Mouse (Mus musculus) kidney, postnatal 0 days (tissue): Measurements from ENCODE around the gene Bank1. TPM values are rescaled to one million over a fixed set of nuclear protein-coding genes. Genes with fewer than 3 reads are reported as not detected.

Experiments
- ATAC-seq: fragments of 200-750 bp; cut with Nextera tagmentation; replicated peaks from 2 replicates; pipeline ENCODE4 v1.8.0; 2017; ENCODE audit warnings: low read depth, moderate number of reproducible peaks, moderate TSS enrichment, moderate library complexity; ENCODE audit not compliant: low FRiP score
- DNase-seq: peaks from one replicate; pipeline ENCODE4 v3.0.0-alpha.2; 2016; ENCODE audit warnings: low spot score
- H3K27ac ChIP-seq: fragments of 300-500 bp; sonication (generic); 2 replicates; pipeline ENCODE4 v1.5.1; 2014; ENCODE audit warnings: mild to moderate bottlenecking
- H3K27me3 ChIP-seq: fragments of 300-500 bp; sonication (generic); 2 replicates; pipeline ENCODE4 v1.6.1; 2014; ENCODE audit warnings: low read length, mixed read lengths; ENCODE audit not compliant: insufficient read depth
- H3K36me3 ChIP-seq: fragments of 300-500 bp; sonication (generic); 2 replicates; pipeline ENCODE4 v1.6.1; 2014; ENCODE audit warnings: low read length, mixed read lengths; ENCODE audit not compliant: insufficient read depth
- H3K4me1 ChIP-seq: fragments of 300-500 bp; sonication (generic); replicated peaks from 2 replicates; pipeline ENCODE4 v1.6.1; 2014; ENCODE audit warnings: antibody characterized with exemption, low read length, mixed read lengths; ENCODE audit not compliant: insufficient read depth
- H3K4me2 ChIP-seq: fragments of 300-500 bp; sonication (generic); 2 replicates; pipeline ENCODE4 v1.6.1; 2014; ENCODE audit warnings: mild to moderate bottlenecking, low read length, moderate library complexity, mixed read lengths
- H3K4me3 ChIP-seq: fragments of 300-500 bp; sonication (generic); replicated peaks from 2 replicates; pipeline ENCODE4 v1.5.1; 2014; ENCODE audit warnings: low read depth, low read length
- H3K9ac ChIP-seq: fragments of 300-500 bp; sonication (generic); 2 replicates; pipeline ENCODE4 v1.6.1; 2014; ENCODE audit warnings: low read depth, low read length
- H3K9me3 ChIP-seq: fragments of 300-500 bp; sonication (generic); replicated peaks from 2 replicates; pipeline ENCODE4 v1.6.1; 2016; ENCODE audit warnings: low read length, inconsistent platforms, mixed read lengths
- CTCF ChIP-seq: IDR thresholded peaks from 2 replicates; pipeline ENCODE4 v1.5.1; 2016; ENCODE audit warnings: antibody characterized with exemption, low read depth, mild to moderate bottlenecking, moderate library complexity
- WGBS: fragments of 180-500 bp; shearing (Covaris S2); extraction: QIAGEN DNeasy Blood & Tissue Kit; methylation state at CpG from one replicate; pipeline ENCODE4 v1.1.7; 2014; 5-methylcytosine and 5-hydroxymethylcytosine counted together
- polyA plus RNA-seq: library from polyadenylated mRNA; unstranded; fragments of >200 nt; fragmentation: Nextera tagmentation; extraction: Ambion mirVana; gene quantifications from 2 replicates; pipeline ENCODE4 v1.2.1, GENCODE M21; 2015

The Bank1 gene
- polyA plus RNA-seq, 1 experiment from 2014 or later = 0.75 TPM

DNA sequence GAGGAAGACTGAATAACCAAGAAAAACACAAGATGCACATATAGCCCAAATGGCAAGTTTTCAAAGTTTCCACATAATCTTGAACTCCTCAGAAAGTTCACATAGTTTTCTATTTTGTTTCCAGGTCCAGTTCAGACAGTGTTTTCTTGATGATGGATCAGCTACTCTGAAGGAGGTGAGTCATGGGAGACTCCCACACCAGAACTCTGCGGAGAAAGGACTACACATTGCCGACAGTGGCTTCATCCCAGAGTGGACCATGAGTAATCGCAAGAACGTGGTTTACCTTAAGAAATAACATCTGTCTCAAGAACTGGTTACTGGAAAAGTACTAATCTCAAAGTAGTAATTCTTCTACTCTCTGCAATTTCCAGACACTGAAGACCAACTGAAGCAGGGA, 159.2 kb downstream of the Bank1 start:
- Histone ChIP-seq H3K27ac (no peak overlapping the region), H3K4me2 (no peak overlapping the region), H3K4me3 (no peak overlapping the region), H3K9ac (no peak overlapping the region), H3K4me1 (no peaks in the 10 kb centered on the region), H3K36me3 (no peaks in the 10 kb centered on the region), H3K9me3 (no peaks in the 10 kb centered on the region), H3K27me3 (no peaks in the 10 kb centered on the region)
- ATAC-seq = no peak
- 50% methylated on average over 4 of the region's 4 CpGs for WGBS
- DNase-seq = peak; percentile 7
- no peak for TF ChIP-seq CTCF

DNA sequence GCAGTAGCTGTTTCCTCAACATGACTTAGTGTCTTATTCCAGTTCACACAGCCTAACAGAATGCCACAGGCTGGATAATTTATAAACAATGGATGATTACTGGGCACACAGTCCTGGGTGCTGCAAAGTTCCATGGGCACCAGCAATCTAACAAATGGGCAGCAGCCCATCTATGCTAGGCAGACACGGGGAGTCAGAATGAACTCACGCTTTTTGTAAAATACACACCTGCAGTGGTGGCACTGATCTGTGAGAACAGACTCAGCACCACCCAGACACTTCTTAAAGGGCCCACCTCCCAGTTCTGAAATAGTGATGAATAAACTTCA, 159.9 kb downstream of the Bank1 start:
- WGBS = 84% methylated on average over 2 of the region's 2 CpGs

DNA sequence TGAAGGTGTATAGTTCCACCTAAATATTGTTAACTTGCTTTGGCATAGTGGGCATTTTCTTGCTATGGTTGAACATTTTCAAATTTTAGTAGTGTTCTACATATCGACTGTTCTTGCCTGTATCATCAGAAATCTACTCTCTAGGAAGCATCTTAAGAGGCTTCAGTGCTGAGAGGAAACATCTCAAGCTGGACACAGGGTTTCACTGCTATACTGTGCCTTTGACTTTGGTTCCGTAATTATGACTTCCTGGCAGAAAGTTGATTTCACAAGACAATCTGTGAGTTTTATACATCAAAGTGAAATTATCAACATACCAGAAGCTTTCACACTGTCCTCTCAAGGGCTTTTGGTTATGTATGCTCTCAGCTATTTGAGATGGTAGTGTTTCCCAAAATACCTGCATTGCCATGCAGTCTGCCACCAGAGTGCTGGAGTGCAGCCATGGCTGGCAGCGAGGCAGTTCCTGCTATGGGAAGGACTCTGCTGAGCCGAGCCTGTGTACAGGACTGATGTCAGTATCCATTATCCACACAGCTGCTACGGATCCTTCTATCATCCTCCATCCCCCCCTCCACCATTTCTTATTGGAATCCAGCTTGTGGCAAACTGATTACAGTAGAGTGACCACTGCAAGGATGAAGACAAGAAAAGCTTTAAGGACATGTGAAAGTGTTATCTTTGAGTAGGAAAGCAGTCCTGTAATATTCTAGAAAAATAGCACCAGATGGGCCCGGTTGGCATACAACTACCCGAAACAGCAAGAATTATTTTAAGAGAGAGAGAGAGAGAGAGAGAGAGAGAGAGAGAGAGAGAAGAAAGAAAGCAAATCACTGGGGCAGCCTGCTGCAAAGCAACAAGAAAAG, 160.5 kb downstream of the Bank1 start:
- ATAC-seq (no peak), DNase-seq (no peak)
- Histone ChIP-seq H3K9me3 (no peaks in the 10 kb centered on the region), H3K27me3 (no peaks in the 10 kb centered on the region), H3K4me1 (no peaks in the 10 kb centered on the region), H3K4me3 (no peak overlapping the region), H3K27ac (no peak overlapping the region), H3K9ac (no peak overlapping the region), H3K36me3 (no peaks in the 10 kb centered on the region), H3K4me2 (no peak overlapping the region)
- no peak for TF ChIP-seq CTCF
- WGBS = 87% methylated on average over 7 of the region's 7 CpGs

More for the DNA sequence above, 159.9 kb downstream of the Bank1 start:
- Histone ChIP-seq H3K9me3 (no peaks in the 10 kb centered on the region), H3K9ac (no peak overlapping the region), H3K36me3 (no peaks in the 10 kb centered on the region), H3K4me2 (no peak overlapping the region), H3K27ac (no peak overlapping the region), H3K4me1 (no peaks in the 10 kb centered on the region), H3K27me3 (no peaks in the 10 kb centered on the region), H3K4me3 (no peak overlapping the region)
- ATAC-seq = no peak
- TF ChIP-seq CTCF = no peak
- no peak for DNase-seq

DNA sequence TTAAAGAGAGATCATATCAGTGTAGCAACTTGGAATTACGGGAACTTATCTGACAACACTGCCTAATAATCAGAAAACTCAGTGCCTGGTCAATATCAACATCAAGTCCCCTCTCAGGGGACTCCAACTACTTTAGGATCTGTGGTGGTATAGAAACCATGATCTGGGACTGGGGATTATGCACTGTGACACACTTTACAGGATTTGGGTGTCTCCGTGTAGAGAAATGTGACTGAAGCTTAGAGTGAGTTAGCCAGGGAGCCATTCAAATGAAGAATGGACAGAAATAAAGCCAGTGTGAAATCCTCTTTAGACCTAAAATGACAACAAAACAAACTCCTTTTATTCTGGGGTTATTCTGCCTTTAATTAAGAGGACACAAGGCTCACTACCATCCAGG, 167.8 kb downstream of the Bank1 start:
- no peak overlapping the region for H3K27ac ChIP-seq
- no peak for DNase-seq
- no peak for TF ChIP-seq CTCF
- no peak overlapping the region for H3K9ac ChIP-seq
- 81% methylated on average over 2 of the region's 2 CpGs for WGBS
- H3K36me3 ChIP-seq = no peaks in the 10 kb centered on the region
- H3K4me1 ChIP-seq = no peaks in the 10 kb centered on the region
- H3K4me2 ChIP-seq = no peak overlapping the region
- H3K27me3 ChIP-seq = no peaks in the 10 kb centered on the region
- no peaks in the 10 kb centered on the region for H3K9me3 ChIP-seq
- ATAC-seq = no peak
- no peak overlapping the region for H3K4me3 ChIP-seq

DNA sequence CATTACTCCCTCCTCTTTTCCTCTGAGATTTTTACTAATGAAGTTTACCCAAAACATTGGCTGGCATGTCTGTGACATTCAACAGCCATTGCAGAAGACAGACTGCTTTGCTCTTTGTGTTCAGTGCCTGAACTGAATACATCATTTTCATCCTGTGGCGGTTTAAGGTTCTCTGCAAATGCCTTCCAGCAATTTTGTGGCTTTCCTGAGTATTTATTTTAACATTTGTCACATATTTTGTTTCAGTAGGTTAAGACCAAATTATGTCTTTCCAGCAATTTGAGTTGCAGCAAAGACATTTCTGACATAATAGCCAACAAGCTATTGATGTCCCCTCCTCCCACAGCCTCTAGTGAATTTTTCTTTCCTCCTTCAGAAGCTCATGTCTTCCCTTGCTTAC, 170.3 kb downstream of the Bank1 start:
- H3K4me3 ChIP-seq = no peak overlapping the region
- no peak overlapping the region for H3K4me2 ChIP-seq
- no peaks in the 10 kb centered on the region for H3K4me1 ChIP-seq
- no peaks in the 10 kb centered on the region for H3K27me3 ChIP-seq
- no peak overlapping the region for H3K9ac ChIP-seq
- H3K9me3 ChIP-seq = no peaks in the 10 kb centered on the region
- H3K27ac ChIP-seq = no peak overlapping the region
- whole genome bisulfite sequencing = 54% methylated on average over 1 of the region's 1 CpGs
- no peaks in the 10 kb centered on the region for H3K36me3 ChIP-seq
- no peak for TF ChIP-seq CTCF
- ATAC-seq (no peak), DNase-seq (no peak)

DNA sequence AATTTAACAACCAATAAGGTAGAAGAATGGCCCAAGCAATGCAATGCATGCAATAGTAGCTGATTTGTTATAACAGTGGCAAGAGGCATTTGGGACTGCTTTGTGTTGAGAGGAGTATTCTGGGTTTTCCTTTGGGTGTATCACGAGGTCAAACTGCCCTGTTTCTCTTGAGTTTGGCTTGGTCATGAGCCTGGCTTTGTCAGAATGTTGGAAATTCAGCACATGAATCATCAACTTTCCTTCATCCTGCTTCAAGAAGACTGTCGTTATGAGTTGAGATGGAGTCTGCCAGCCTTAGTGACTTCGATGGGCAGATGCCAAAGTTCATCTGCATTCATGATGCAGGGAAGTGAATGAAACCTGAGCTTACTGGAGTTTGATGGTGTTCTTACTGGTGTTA, 175.0 kb downstream of the Bank1 start:
- no peak overlapping the region for H3K4me2 ChIP-seq
- H3K9ac ChIP-seq = no peak overlapping the region
- H3K27me3 ChIP-seq = no peaks in the 10 kb centered on the region
- ATAC-seq (no peak), DNase-seq (no peak)
- H3K4me1 ChIP-seq = no peaks in the 10 kb centered on the region
- WGBS = 81% methylated on average over 3 of the region's 3 CpGs
- TF ChIP-seq CTCF = no peak
- H3K27ac ChIP-seq = no peak overlapping the region
- no peak overlapping the region for H3K4me3 ChIP-seq
- no peaks in the 10 kb centered on the region for H3K36me3 ChIP-seq
- no peaks in the 10 kb centered on the region for H3K9me3 ChIP-seq

DNA sequence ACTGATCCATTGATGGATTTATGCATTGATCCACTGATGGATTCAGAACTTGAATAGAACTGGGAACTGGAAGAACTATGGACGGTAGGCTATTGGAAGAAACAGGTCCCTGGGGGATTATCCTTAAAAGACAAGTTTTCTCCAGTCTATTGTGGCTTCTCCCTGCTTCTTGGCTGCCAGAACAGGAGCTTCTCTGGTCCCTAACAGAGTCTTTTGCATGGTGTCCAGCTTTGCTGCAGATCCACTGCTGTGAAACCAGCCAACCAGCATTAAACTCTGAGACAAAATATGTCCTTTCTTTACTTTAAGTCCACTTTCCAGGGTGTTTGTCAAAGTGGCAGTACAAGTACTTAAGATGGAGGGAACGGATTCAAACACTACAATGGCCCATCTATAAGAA, 178.7 kb downstream of the Bank1 start:
- ATAC-seq (no peak), DNase-seq (no peak)
- Histone ChIP-seq H3K4me1 (no peaks in the 10 kb centered on the region), H3K9me3 (no peaks in the 10 kb centered on the region), H3K27ac (no peak overlapping the region), H3K4me2 (no peak overlapping the region), H3K4me3 (no peak overlapping the region), H3K27me3 (no peaks in the 10 kb centered on the region), H3K36me3 (no peaks in the 10 kb centered on the region), H3K9ac (no peak overlapping the region)
- TF ChIP-seq CTCF = no peak
- whole genome bisulfite sequencing = 83% methylated on average over 2 of the region's 2 CpGs
